Mouse (Mus musculus): ENCODE data around the gene St6gal1.

The St6gal1 gene

GRCm38 (mm10) chr16:23361434-23361970, 137.0 kb downstream of the St6gal1 start:
- DNase-seq: no peak

GRCm38 (mm10) chr16:23364328-23364990, 139.9 kb downstream of the St6gal1 start:
- no peak for DNase-seq

GRCm38 (mm10) chr16:23369124-23369523, 144.6 kb downstream of the St6gal1 start:
- DNase-seq: no peak

DNA sequence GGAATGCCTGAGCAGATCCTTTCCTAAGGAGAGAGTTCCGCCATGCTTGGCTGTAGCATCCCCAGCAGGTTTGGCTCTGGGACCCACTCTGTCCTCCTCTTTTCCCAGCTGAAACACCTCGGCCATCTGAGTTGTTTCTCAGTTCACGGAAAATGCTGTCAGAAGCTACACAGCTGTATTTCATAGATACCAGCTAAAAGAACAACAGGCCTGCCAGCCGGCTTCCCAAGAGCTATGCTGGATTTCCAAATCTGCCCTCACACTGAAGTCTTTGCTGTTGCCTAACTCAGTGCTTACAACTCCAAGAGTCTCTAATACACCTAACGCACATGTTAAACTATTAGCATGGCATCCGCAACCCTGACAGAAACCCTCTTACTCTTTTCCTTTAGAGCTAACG, 146.2 kb downstream of the St6gal1 start:
- no peak for DNase-seq

- no peak for DNase-seq
Observed at GRCm38 (mm10) chr16:23372340-23372739, 147.8 kb downstream of the St6gal1 start.

DNA sequence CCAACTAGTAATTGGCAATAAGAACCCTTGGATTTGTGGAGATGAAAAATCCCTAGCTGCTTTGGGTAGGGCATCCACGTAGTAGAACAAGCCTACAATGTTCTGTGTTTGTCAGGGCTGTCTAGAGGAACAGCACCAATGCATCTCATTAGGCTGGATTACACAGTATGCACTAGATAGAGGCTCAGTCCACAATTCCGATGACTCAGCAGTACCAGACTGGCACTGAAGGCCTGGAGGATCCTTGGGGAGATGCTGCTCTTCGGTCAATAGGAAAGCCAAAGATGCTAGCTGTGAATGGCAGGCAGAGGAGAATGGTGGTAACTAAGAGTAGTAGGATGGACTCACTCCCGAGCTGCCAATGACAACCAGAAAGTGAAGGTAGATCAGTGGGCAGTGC, 149.5 kb downstream of the St6gal1 start:
- no peak for DNase-seq

DNA sequence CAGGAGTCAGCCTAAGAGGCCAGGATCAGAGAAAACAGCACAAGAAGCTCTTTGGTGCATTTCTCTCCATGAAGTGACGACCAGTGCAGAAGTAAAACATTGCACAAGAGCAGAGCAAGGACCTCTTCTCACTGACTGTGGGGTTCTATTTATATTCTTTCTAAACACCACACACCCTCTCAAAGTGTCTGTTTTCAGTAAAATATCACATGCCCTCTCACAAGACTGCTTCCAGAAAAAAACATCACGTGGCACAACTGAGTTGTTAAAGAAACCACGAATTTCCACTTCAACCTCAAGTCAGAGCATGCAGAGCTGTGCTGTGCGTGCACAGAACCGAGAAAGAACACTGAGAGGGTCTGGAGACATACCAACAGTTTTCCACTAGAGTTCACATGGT, 150.4 kb downstream of the St6gal1 start:
- no peak for DNase-seq

DNA sequence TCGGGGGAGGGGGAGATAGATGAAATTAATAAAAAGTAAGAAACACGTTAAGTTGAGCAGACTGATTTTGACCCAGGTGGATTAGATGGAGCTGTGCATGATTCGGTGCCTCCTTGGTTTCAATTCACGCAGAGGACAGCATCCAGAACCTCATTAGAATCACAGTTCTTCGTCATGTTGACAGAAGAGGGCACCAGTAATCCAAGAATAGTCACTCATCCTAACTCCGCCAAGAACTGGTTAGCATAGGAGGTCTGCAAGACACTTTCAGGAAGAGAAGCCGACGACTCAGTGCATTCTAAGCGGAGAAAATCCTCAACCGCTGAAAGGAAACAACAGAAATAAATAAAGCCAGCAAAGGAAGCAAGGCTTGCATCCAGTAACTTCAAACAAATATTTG, 151.6 kb downstream of the St6gal1 start:
- no peak for DNase-seq

DNA sequence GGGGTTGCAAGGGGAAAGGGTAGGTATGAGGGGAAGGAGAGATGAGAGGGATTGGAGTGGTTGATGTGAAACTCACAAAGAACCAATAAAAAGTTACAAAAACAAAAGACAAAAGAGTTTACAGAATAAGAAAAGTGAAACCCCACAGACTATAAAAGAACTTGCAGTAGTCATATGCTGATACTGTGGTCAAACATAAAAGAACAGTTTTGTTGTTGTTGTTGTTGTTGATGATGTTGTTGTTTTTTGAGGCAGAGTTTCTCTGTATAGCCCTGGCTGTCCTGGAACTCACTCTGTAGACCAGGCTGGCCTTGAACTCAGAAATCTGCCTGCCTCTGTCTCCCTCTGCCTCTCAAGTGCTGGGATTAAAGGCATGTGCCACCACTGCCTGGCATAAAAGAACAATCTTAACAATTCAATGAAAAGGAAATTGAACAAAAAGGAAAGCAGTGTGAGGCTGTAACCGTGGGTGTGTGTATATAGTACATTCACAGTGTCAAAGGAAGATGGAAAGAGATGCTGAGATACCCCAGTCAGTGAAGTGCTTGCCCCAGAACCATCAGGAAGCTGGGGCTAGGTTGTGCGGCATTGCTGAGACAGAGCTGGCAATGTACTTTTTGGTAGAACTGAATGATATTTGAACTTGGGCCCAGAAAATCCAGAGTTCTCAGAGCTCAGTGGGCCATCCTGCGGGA, 155.1 kb downstream of the St6gal1 start:
- no peak for DNase-seq

- no peak for DNase-seq
Observed at GRCm38 (mm10) chr16:23384304-23384703, 159.8 kb downstream of the St6gal1 start.

DNA sequence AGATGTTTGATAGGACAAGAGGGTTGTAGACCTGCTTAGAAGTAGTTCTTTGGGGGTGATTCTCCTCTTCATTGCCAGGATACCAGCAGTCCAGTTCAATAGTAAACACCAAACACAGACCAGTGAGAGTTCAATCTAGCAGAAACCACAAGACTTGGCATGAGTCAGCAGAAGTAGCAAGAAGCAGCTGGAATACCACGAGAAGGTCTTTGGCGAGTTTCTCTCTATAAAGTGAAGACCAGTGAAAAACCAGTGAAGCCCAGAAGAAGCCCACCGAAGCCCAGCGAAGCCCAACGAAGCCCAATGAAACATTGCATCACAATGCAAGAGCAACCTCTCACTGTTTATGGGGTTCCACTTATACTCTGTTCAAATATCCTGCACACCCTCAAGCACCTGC, 173.4 kb downstream of the St6gal1 start:
- no peak for DNase-seq

- no peak for DNase-seq
Observed at GRCm38 (mm10) chr16:23401463-23401862, 176.9 kb downstream of the St6gal1 start.

- no peak for DNase-seq
Observed at GRCm38 (mm10) chr16:23401959-23402358, 177.4 kb downstream of the St6gal1 start.

- DNase-seq: peak; percentile 68 to 82
Observed at GRCm38 (mm10) chr16:23403008-23403755, 178.6 kb downstream of the St6gal1 start.

All from kidney, postnatal 25 days (tissue).